Mouse (Mus musculus): ENCODE data around the gene Myog.
A peak's percentile ranks its signal among the peaks of the same experiment; 100 is the strongest.

- TF ChIP-seq CTCF (IDR thresholded peaks at IDR 0.05; ENCODE audit: control insufficient read depth, insufficient read depth, insufficient replicate concordance, low read depth, low read length) (peak; percentile 48; the same call in 1 of the 2 replicates), POLR2A (IDR thresholded peaks at IDR 0.05; ENCODE audit: control insufficient read depth, low read depth, low read length) (no peak)
These were observed 8.2 kb upstream of the Myog start for GRCm38 (mm10) chr1:134281563-134281962.
